Mouse (Mus musculus): ENCODE results near the gene Slco3a1. TPM values are rescaled to one million over a fixed set of nuclear protein-coding genes. Genes with fewer than 3 reads are reported as not detected.

Slco3a1 gene
- total RNA-seq (2021) = 10 to 100 TPM; 23.5 to 24.4 TPM
- long read RNA-seq, experiment 1, full-length matches to known transcripts = 49 of 57 reads
- long read RNA-seq, experiment 1, partial matches to known transcripts = 2 of 57 reads
- long read RNA-seq, experiment 1, other reads (novel, unspliced or antisense) = 6 of 57 reads
- long read RNA-seq, experiment 2, full-length matches to known transcripts = 34 of 46 reads
- long read RNA-seq, experiment 2, partial matches to known transcripts = 2 of 46 reads
- long read RNA-seq, experiment 2, other reads (novel, unspliced or antisense) = 10 of 46 reads

DNA sequence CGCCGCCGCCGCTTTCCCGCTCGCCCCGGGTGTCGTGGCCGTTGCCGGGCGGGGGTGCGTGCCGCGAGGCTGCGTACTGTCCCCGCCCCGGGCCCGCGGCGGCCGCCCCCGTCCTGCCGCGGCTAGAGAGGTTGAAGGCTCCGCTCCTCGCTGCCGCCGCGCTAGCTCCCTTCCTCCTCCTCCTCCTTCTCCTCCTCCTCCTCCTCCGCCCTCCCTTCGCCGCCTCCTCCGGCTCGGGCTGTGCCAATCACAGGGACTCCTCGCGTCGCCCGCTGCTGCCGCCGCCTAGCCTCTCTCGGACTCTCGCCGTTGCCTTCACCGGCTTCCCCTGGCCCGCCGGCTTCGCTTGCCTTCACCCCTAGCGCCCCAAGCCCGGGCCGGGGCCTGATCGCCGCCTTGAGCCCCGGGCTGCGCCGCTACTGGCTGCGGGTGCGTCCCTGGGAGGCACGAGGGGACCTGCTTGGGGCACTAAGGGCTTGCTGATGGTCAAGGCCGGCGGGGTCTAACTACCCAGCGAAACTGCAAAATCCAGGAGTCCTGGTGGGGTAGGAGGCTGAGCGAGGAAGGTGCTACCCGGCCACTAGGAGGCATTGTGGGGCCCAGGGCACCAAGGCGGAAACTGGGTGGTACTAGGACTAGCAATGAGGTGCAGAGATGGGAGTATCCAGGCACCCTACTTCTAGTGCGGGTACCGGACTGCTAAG lies at the start of gene Slco3a1:
Gene Slco3a1 (minus strand): TSS at position 173 of the 704 bp plus-strand sequence.
- DNase-seq = peak; percentile 65

DNA sequence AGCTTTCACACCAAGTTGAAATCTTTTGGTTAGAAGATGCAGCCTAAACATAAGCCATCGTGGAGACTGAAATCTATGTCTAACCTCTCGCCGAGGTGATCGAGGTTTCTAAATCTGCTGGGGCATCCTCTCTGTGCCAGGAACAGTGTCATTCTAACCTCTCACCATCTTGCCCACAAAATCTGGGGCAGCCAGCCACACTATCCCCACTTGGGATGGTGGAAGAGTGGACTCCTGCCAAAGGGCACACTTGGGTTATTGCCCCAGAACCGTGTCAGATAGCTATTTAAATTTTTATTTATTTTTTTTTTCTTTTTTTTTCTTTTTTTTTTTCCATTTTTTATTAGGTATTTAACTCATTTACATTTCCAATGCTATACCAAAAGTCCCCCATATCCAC lies 46.4 kb upstream of the Slco3a1 start:
- peak; percentile 9 for DNase-seq

DNA sequence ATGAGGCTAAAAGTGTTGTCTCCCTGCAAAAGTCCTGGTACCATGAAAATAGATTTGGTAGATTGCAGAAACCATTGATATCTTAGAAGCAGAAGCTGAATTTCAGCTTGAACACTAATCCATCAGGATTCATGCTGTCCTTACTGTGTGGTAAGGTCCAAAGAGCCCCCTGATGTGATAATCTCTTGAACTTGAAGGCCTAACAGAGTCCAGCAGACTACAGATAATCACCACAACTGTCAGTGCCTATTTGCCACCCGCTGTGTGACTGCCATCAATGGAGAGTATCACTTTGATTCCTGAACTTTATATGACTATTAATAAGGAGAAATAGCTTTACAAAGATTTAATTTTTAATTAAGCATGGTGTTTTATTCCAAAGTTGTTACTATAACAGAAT lies 24.8 kb upstream of the Slco3a1 start:
- DNase-seq = no peak

DNA sequence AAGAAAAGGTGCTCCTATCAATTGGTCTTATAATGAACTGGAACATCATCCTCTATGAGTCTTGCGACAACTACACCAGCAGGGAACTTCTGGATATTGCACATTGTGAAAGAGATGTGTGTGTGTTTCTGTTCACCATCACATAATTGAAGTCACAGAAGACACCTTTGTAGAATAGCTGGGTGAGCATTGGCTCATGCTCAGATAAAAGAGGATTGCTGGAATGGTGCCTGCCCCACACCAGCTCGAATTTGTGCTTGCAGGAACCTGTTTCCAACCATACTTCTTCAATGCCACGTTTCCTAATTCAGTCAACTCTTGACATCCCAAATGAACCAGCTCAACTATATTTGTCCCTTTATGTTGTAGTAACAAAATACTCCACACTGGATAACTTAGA lies 21.1 kb upstream of the Slco3a1 start:
- DNase-seq = no peak

DNA sequence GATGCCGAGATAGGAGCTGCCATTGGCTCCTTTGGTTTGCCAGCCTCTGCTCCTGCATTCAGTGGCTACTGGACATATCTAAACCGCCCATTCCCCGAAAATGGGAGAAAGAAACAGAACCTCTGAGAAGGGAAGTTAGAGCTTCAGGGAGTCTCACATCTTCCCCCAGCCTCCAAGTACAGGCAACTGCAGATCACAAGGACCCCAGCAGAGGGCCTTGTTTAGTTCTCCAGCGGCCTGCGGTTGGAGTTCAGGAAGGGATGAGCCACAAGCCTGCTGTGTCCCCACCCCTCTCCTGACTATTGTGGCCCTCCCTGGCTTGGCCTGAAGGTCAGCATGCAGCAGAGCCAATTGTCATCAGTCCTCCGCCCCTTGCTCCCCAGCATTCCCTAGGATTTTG lies 836 bp upstream of the Slco3a1 start:
- peak; percentile 56 for DNase-seq

DNA sequence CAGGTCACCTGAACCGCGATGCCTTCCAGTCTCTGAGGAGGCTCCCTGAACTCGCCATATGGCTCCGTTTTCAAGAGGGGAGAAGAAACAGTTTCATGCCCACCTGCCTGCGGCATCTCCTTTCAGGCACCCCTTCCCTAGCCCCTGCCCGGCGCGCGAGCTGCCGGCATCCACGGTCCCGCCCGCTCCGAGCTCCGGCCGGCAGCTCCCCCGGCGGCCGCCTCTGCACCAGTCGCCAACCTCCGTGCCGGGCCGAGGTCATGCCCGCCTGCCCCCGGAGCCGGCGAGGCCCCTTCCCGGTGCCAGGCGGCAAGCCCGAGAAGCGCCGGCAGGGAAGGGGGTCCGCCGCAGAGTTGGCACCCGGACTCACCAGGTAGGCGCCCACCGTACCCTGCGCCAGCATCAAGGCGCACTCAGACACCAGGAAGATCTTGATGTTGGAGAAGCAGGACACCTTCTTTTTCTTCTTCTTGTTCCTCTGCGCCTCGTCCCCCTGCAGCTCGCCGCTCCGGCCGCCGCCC lies 479 bp downstream of the Slco3a1 start:
- DNase-seq = peak; percentile 55

DNA sequence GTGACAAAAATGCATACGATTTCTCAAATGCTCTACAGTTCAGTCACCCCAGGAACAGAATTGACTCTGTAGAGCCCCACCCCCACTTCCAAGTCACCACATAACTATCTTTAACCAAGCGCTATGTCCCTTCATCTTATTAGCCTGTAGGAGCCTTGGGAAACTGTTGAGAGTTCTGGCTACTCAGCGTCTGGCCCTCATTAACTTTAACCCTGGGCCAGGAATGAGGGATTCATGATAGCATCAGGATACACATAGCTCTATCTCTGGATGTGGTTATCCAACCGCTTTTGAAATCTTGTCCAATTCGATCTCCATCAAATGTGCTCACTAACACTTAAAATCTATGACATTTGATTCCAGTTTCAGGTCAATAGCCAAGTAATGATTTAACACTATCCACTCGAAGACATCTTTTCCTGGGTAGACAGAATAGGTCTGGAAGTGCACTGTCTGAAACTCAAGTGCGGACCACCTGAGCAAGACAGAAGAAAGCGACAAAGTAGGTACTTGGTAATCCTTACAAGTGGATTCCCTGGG lies 1.4 kb downstream of the Slco3a1 start:
- DNase-seq = no peak

DNA sequence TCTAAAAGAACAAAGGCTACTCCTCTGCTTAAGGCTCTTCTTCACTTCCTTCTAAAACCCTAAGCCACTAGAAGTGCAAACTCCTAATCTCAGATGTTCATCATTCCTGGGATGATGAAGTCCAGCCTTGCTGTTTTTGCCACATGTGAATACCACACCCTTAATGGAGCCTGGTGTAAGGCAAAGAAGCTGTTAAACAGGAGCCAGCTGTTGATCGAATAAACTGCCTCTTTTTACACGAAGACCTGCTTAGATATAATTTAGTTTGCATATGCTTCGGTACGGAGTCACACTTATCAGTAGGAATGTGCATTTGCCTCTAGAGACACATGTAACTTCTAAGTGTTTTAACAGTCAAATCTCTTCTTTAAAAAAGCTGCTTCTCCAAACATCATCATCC lies 2.0 kb downstream of the Slco3a1 start:
- no peak for DNase-seq

DNA sequence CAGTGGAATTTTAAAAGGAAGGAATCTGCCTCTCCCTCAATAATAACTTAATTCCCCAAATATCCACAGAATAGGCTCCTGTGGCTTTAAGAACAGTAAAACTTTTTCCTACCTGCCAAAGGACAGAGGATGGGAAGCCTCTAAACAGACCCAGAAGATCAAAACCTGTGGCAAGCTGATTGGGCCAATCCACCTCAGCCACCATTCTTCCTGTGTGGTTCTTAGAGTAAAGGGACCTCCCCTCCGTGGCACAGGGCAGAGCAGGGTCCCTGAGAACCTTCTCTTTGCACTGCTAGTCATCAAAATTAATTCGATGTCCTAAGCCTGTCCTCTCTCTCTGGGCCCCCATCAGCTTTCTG lies 2.6 kb downstream of the Slco3a1 start:
- DNase-seq = no peak

DNA sequence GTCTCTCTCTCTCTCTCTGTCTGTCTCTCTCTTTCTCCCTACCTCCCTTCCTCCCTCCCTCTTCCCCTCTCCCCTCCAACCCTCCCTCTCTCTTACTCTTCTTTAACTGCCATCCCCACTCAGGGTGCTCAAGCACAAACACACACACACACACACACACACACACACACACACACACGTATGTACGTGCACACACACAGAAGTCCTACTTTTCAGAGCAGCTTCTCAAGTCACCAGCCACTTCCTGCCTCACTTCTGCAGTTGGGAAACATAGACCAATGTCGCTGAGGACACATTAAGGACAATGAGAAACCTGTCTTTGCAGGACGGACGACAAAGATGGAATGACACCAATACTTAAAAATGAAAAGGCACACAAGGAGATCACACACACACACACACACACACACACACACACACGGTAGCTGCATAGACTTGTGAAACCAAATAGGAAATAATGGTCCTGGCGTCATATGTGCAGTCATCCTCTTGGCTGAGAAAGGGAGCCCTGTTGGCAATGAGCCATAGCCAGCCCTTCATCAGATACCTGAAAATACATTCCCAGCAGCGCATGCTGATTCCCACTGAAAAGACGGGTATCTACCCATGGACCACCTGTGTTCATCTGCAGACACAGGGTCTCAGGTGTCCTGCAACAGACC lies 3.1 kb downstream of the Slco3a1 start:
- no peak for DNase-seq

DNA sequence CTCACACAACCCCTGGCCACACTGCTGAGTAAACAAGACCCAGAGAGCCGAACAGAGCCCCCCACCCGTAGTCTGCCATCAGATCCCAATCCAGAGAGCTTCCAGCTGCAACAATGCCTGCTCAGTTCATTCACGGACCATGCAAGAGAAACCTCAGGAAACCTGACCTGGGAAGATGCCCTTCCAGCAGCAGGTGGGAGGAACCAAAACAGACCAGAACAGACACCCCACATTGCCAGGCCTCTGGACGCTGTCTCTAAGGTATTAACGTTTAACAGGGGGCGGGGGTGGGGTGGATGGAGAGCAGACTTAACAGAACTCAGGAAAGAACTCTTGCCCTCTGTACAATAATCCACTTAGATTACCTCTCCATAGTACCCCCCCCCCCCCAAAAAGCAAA lies 4.9 kb downstream of the Slco3a1 start:
- DNase-seq = no peak

DNA sequence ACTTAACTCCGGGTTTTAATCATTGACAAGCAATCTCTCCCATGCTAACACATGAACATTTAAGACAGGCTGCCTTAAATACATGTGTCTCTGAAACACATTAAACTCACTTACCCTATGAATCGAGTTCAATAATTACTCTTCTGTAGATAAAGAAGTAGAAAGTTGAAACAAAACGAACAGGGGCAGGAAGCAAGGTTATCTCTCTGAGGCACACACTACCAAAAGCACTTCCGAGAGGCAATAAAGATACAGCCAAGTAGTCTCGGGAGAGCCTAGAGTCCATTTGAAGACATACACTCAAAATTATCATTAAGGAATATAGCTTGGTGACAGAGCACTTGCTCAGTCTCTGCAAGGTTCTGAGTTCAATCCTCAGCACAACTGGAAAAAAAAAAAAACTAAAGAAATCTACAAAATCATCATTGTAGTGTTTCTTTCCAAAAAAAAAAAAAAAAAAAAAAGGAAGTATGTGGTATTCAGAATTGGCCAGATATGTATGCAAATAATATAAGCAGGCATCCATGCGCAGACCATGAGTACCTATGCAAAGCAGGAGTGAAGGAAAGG lies 5.5 kb downstream of the Slco3a1 start:
- no peak for DNase-seq

DNA sequence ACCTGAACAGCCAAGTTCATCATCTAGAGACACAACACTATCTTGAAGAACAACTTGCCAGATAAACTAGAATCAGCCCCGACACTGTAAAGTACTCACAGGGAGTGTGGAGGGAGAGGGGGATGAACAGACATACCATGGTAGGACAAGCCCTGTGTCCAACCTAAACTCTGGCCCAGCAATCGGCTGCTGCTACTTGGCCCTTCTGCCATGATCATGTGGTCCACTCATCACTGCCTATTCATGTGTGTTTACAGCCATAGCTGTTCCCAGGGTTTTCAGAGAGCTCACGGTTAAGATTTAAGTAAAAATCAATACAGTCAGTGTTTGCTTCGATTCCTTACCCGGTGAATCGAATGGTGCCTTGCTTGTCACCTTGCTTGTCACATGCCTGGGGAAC lies 7.9 kb downstream of the Slco3a1 start:
- no peak for DNase-seq

DNA sequence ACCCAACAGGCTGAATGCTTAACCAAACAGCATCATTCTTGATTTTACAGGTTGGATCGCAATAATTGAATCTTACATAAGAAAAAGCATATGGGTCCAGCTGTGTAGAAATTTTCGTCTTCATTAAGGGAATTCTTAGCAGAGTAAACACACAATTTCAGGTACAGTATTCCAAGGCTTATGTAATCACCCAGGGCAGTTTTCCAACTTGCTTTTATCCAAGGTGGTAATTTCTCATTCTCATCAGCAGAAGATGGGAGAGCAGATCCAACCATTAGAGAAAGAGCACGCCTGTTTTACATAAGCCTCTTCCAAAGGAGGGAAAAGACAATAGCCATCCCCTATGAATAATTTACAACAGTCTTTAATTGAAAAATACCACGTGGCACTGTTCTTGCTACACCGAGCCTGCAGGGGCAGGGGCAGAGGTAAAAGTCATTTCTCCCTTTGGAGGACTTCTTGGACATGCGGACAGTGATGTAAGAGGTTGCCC lies 9.0 kb downstream of the Slco3a1 start:
- DNase-seq = no peak

DNA sequence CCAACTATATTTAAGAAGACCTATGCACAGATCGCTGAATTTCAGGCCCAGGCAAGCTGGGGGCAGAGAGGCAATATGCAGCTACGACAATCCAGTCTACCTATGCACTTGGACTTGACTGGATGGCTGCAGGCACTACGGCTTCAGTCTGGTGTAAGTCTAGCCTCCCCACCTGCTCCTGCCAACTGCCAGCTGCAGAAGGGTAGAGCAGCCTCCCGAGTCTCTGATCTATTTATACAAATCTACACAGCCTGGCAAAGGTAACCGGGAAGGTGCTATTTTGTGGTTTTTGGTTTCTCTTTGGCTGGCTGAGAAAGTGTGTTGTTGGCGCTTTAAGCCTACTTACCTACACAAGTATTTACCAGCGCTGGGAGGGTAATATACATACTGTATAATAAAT lies 10.3 kb downstream of the Slco3a1 start:
- no peak for DNase-seq

DNA sequence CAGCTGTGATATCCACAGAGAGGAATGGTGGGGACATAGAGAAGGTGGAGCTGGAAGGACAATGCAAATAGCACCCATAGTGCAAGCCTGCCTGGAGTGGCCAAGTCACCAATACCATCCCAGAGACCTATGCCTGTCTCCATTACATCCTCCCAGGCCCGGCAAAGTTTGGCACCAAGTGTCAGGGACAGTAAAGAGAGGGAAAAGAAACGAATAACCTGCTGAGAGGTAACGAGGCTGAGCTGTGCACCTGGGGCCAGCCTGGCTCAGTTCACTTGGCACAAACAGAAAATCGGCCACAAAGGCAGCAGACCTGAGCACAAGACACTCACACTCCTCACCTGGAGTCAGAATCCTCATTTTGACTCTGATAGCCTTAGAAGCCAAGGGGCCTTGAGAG lies 12.6 kb downstream of the Slco3a1 start:
- DNase-seq = no peak

DNA sequence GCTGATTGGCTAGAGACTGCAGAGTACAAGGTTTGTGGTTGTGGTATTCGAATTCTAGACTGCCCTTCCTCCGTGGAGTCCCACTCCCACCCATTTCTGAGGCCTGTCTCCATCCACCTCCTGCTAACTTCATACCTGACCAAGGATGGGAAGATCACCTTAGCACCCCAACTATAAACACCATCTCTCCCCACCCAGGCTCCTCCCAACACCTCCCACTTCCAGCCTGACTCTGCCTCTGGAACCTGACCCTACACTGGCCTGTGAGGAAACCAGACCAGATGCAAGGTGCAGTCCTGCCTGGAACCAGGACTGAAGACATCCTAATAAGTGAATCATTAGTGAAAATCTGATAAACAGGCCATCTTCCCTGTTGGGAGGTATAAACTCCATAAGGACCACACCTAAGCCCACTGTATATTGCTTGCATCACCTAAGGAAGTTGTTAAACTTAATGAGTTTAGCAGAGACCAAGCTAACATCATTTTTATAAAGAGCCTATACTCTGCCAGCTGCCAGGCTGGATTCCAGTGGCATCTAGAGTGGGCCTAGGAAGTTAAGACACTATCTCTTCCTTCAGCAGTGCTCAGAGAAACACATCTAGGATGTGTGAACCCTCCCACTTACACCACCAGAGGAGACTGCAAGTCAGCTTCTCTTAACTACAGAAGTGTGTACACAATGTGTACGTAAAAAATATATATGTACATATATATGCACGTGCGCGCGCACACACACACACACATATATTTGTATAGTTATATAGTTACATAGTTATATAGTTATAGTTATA lies 13.5 kb downstream of the Slco3a1 start:
- DNase-seq = no peak

DNA sequence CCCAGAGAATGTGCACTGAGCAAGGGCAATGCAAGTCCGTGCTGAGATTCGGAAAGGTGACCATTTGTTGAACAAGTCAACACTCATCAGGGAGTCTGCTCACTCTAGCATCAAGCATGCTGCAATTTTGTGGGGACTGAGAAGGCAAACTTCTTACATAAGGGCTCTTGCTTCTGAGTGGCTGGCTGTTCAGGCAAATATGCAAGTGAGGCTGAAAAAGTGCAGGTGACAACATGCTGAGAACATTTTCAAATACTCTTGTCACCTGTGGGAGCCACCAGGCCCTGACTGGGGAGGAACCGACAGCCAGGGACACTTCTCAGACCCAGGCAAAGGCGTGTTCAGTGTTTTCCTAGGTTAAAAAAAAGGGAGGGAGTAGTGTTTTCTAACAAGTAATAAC lies 18.4 kb downstream of the Slco3a1 start:
- DNase-seq = no peak

DNA sequence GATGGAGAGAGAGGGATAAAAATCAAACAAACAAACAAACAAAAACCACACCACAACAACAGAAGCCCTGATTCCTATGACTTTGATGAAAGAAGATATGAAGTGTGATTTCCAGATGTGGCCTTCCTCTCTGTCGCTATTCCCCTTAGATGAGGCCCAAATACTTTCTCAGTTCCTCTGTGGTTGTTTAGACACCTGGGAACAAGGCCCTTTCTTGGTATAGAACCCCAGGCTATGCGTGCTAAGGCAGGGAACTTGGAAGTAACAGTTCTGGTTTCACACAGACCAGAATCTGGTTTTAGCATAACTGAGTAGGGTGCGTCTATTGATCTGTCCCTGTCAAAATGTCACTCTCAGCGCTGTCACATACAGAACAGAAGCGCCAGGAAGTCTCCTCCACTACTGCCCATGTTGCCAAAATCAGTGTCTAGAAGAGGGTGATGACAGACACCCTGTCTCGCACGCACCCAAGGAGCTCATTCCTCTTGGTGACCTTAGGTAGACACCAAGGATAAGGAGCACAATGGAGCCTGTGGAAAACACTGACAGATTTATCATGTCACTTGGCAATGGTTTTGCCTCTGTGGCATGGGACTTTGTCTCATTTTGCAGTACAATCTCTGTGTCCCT lies 23.0 kb downstream of the Slco3a1 start:
- DNase-seq = no peak

DNA sequence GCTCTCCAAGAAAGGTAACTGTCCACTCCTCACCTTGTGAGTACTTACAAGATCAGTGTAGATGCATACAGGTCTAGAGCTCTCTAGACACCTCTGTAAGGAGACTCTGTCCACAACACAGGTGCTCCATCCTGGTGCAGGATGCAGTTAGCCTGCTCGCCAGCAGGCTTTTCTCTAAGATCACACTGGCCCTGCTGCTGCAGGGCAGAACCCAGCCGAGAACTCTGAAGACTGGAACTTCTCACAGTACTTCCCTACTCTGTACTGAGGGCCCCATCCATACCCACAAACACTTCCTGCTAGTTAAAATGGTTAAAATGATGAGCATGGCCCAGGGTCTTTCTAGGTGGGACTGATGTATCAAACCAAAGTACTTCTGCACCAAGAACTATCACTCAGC lies 24.7 kb downstream of the Slco3a1 start:
- no peak for DNase-seq

DNA sequence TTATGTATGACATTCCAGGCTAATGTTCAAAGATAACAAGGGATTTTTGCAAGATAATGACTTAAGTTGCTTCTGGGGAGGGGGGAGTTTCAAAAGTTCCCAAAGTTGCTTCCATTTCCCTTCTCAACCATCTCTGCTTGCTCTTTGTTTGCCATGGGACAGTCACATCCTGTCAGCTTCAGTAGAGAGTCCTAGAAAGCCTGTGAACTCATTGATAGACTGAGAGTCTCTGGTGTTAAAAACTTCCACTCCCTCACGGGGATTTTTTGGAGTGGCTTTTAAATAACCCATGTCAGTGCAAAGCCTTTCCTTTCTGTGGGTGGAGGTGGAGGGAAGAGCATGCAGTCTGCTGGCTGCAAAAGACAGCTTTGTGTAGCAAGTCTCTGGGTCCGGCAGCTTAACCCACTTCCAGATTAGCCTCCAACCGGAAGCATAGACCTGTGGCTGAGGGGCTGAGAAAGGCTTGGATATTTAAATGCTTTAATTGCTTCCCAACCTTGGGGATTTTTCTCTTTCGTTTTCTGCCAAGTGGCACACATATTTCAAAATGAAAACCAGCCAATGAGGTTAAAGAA lies 25.3 kb downstream of the Slco3a1 start:
- DNase-seq = no peak
